Mouse (Mus musculus) midbrain, embryonic 16.5 days (tissue): ENCODE results near the gene Hist1h3d. TPM values are rescaled to one million over a fixed set of nuclear protein-coding genes. Genes with fewer than 3 reads are reported as not detected.
"Not testable (repeated sequence)": the region's sequence is repeated elsewhere in the genome, so short reads cannot be mapped to it uniquely, and the experiment has no call there.

Experiments used
- ATAC-seq: fragments of 200-750 bp; cut with Nextera tagmentation; 2 replicates; pipeline ENCODE4 v1.8.0; 2017; ENCODE audit warnings: moderate TSS enrichment
- H3K27ac ChIP-seq: fragments of 300-500 bp; sonication (generic); 2 replicates; pipeline ENCODE4 v1.5.1; 2014; ENCODE audit warnings: mild to moderate bottlenecking, low read length, mixed read lengths
- H3K27me3 ChIP-seq: fragments of 300-500 bp; sonication (generic); 2 replicates; pipeline ENCODE4 v1.6.1; 2014; ENCODE audit warnings: low read depth, low read length, mixed read lengths; ENCODE audit not compliant: control insufficient read depth, insufficient read depth
- H3K36me3 ChIP-seq: fragments of 300-500 bp; sonication (generic); 2 replicates; pipeline ENCODE4 v1.6.1; 2014; ENCODE audit warnings: mild to moderate bottlenecking, low read length, moderate library complexity, mixed read lengths; ENCODE audit not compliant: control insufficient read depth, insufficient read depth
- H3K4me1 ChIP-seq: fragments of 300-500 bp; sonication (generic); 2 replicates; pipeline ENCODE4 v1.6.1; 2014; ENCODE audit warnings: mild to moderate bottlenecking, low read length, mixed read lengths; ENCODE audit not compliant: control insufficient read depth, insufficient read depth
- H3K4me2 ChIP-seq: fragments of 300-500 bp; sonication (generic); 2 replicates; pipeline ENCODE4 v1.6.1; 2014; ENCODE audit warnings: mild to moderate bottlenecking, low read length, mixed read lengths
- H3K4me3 ChIP-seq: fragments of 300-500 bp; sonication (generic); 2 replicates; pipeline ENCODE4 v1.5.1; 2014; ENCODE audit warnings: low read depth, mild to moderate bottlenecking, low read length, moderate library complexity, mixed read lengths
- H3K9ac ChIP-seq: fragments of 300-500 bp; sonication (generic); 2 replicates; pipeline ENCODE4 v1.6.1; 2014; ENCODE audit warnings: low read depth, low read length, mixed read lengths
- H3K9me3 ChIP-seq: fragments of 300-500 bp; sonication (generic); replicated peaks from 2 replicates; pipeline ENCODE4 v1.6.1; 2014; ENCODE audit warnings: mild to moderate bottlenecking, low read length, mixed read lengths; ENCODE audit not compliant: control insufficient read depth, poor library complexity, severe bottlenecking
- WGBS: fragments of 180-500 bp; shearing (Covaris S2); extraction: QIAGEN DNeasy Blood & Tissue Kit; methylation state at CpG from one replicate; pipeline ENCODE4 v1.1.7; 2014; 5-methylcytosine and 5-hydroxymethylcytosine counted together
- polyA plus RNA-seq: library from polyadenylated mRNA; unstranded; fragments of >200 nt; fragmentation: Nextera tagmentation; extraction: Ambion mirVana; gene quantifications from 2 replicates; pipeline ENCODE4 v1.2.1, GENCODE M21; 2015

The Hist1h3d gene
- polyA plus RNA-seq, 1 experiment from 2014 or later, result 0.53 TPM

DNA sequence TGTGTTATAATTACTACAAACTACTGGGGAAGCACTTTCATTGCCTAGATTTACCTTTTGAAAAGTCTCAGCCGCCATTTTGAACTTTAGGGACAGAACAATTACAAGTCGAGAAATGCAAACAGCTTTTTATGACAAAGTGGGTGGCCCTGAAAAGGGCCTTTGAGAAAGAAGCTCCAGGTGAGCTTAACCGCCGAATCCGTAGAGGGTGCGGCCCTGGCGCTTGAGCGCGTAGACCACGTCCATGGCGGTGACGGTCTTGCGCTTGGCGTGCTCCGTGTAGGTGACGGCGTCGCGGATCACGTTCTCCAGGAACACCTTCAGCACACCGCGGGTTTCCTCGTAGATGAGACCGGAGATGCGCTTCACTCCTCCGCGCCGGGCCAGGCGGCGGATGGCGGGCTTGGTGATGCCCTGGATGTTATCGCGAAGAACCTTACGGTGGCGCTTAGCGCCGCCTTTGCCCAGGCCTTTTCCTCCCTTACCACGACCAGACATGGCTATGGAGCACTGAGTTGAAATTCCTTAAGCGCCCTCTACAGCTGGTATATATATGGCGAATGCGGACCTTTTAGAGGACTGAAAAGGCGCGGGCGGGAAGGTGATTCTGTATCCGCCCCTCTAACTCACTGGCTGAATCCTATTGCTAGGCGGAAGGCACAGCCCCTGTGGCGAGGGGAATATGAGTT lies 24.3 kb upstream of the Hist1h3d start, which contains the start of gene Hist1h4f:
Hist1h4f (minus strand) TSS at position 503 of the 689 bp plus-strand sequence.
- Histone ChIP-seq H3K4me1 (peaks cover 21% of the 10 kb centered on the region), H3K4me3 (peak within 1 kb of the TSS; percentile 45), H3K4me2 (peak within 1 kb of the TSS; percentile 67), H3K9ac (peak within 1 kb of the TSS; percentile 55), H3K27ac (peak within 1 kb of the TSS; percentile 86)
- H3K36me3 ChIP-seq, H3K9me3 ChIP-seq, H3K27me3 ChIP-seq: not testable (repeated sequence)
- under 1% methylated on average over 42 of the region's 47 CpGs for WGBS
- ATAC-seq, result peak; percentile 93

DNA sequence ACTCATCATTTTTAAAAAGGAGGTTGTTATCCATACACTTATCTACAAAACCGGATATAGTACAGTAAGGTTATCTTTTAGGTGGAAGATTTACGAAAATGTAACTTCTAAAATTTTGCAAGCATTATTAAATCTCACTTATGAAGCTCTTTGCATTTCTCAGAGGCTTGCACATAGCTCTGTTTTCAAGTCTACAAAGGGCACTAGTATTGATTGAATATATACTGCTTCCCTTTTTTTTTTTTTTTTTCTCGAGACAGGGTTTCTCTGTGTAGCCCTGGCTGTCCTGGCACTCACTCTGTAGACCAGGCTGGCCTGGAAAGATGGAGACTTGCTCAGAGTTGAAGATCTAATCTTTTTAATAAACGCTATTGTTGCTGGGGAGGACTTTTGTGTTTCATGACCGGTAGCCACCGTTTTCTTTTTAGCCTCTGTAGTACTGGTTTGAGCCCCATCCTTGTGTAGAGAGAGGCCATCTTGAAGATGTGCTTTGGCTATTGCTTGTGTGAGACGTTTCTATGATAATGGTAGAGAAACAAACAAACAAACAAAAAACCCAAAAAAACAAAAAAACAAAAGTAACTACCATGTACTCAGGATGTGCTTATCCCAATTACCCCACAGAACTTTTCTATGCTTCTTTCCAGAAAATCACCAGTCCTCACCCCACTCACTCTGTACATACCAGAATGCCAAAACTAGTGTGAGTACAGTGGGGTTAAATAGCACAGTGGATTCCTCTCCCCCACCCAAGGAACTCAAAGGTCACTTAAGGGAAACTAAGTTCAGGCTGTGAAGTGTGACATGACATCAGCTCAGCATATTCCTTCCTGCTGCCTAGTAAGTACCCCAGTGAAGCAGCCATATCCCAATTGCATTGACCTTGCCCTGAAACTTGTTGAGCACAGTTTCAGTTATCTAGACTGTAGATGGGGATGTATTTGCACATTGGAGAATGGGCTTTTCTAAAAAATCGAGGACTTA lies 23.3 kb upstream of the Hist1h3d start:
- Histone ChIP-seq H3K4me3 (peak overlapping the region; percentile 45), H3K4me1 (peaks cover 23% of the 10 kb centered on the region), H3K4me2 (peak overlapping the region; percentile 67), H3K9ac (no peak overlapping the region), H3K9me3 (no peaks in the 10 kb centered on the region), H3K27me3 (no peaks in the 10 kb centered on the region), H3K27ac (peak overlapping the region; percentile 86), H3K36me3 (no peaks in the 10 kb centered on the region)
- 48% methylated on average over 8 of the region's 8 CpGs for WGBS
- no peak for ATAC-seq

DNA sequence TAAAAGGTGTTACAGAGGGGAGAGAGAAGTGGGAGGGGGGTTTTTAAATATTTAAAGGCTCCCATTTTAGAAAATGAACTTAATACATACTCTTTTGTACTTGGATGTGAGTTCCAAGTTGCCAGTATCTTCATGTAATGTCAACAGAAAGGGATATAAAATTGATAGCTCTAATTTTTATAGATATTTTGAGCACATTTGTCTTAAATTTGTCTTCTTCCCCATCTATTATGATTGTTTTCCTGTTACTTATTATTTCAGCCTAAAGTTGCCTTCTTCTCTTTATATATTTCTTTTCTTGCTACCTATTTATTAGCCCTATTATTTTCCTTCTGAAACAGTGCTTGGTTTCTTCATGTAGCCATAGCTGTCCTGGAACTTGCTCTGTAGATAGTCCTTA lies 22.6 kb upstream of the Hist1h3d start, which contains the start of gene Hist1h1d:
Hist1h1d (plus strand) TSS at position 301 of the 400 bp plus-strand sequence.
- no peaks in the 10 kb centered on the region for H3K27me3 ChIP-seq
- H3K4me3 ChIP-seq, result no peak within 1 kb of the TSS
- no peak within 1 kb of the TSS for H3K9ac ChIP-seq
- H3K4me1 ChIP-seq, result peaks cover 23% of the 10 kb centered on the region
- ATAC-seq, result no peak
- no peak within 1 kb of the TSS; the same call in 1 of the 2 replicates for H3K27ac ChIP-seq
- no peaks in the 10 kb centered on the region for H3K36me3 ChIP-seq
- H3K4me2 ChIP-seq, result no peak within 1 kb of the TSS; the same call in 1 of the 2 replicates
- no peaks in the 10 kb centered on the region for H3K9me3 ChIP-seq

DNA sequence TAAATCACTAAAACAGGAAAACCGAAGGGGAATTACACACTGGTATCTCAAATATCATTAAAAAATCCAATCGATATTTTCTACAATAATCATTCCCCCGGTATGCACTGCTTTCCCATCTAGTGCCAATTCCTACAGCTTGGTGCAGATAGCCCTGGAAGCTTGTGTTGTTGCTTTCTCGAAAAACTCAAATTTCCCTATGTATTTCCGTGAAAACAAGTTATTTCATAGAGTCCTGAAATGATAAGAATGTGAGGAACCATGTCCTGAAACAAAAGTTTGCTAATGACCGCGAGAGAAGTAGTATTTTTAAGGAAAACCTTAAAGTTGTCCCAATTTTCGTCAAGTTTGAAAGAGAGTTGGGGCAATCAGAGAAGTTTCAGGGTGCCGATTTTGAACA lies 21.2 kb upstream of the Hist1h3d start:
- Histone ChIP-seq H3K27me3 (no peaks in the 10 kb centered on the region), H3K36me3 (no peaks in the 10 kb centered on the region), H3K4me1 (peaks cover 23% of the 10 kb centered on the region), H3K9ac (peak overlapping the region; percentile 63), H3K4me2 (peak overlapping the region; percentile 96), H3K9me3 (no peaks in the 10 kb centered on the region), H3K4me3 (peak overlapping the region; percentile 46), H3K27ac (peak overlapping the region; percentile 78)
- 20% methylated on average over 9 of the region's 9 CpGs for WGBS
- no peak for ATAC-seq

DNA sequence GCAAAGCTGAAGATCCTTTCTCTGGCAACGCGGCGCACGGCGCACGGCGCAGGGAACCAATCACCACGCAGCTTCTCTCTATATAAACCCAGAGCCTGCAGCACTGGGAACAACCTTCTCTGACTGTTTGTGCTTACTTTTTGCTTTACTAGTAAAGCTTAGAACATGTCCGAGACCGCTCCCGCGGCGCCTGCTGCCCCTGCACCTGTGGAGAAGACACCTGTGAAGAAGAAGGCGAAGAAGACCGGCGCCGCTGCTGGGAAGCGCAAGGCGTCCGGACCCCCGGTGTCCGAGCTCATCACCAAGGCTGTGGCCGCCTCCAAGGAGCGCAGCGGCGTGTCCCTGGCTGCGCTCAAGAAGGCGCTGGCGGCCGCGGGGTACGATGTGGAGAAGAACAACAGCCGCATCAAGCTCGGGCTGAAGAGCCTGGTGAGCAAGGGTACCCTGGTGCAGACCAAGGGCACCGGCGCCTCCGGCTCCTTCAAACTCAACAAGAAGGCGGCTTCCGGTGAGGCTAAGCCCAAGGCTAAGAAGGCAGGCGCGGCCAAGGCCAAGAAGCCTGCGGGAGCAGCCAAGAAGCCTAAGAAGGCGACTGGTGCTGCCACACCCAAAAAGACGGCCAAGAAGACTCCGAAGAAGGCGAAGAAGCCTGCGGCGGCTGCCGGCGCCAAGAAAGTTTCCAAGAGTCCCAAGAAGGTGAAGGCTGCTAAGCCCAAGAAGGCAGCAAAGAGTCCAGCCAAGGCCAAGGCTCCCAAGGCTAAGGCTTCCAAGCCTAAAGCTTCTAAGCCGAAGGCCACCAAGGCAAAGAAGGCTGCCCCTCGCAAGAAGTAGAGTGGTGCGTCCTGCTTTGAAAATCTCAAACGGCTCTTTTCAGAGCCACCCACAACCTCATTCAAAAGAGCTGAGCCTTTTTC lies 20.4 kb upstream of the Hist1h3d start:
- Histone ChIP-seq H3K9ac (peak overlapping the region; percentile 63), H3K27me3 (no peaks in the 10 kb centered on the region), H3K9me3 (no peaks in the 10 kb centered on the region), H3K36me3 (no peaks in the 10 kb centered on the region), H3K4me2 (peak overlapping the region; percentile 96), H3K4me3 (peak overlapping the region; percentile 46), H3K4me1 (peaks cover 23% of the 10 kb centered on the region), H3K27ac (peak overlapping the region; percentile 78)
- ATAC-seq, result peak; percentile 66
- under 1% methylated on average over 50 of the region's 54 CpGs for WGBS

DNA sequence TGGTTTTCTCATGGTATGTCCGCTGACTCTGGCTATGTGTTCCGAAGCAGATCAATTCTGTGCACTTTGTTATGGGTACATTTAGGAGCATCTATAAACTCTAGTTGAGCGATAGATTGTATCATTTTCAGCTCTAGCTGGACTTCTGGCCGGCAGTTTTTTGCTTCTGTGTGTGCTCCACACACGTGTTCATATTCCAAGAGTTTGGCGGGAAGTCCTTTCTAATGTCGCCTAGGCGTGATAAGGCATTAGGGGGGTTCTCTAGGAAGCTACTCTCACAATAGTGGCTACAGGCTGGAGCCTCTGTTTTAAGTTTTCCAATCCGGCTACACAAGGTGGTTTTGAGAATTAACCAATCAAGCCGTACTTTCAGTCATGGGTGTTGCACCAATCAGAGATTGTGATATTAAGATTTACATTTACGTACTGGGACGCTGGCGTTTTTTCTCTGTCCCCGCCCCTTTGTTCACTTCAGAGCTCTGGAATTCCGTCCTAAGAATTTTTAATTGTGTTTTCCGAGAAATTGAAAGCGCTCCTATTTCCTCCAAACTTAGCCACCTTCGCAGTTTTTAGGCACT lies 19.6 kb upstream of the Hist1h3d start:
- WGBS, result under 1% methylated on average over 18 of the region's 18 CpGs
- no peaks in the 10 kb centered on the region for H3K36me3 ChIP-seq
- peaks cover 18% of the 10 kb centered on the region for H3K4me1 ChIP-seq
- H3K27ac ChIP-seq, result peak overlapping the region; percentile 83
- peak overlapping the region; percentile 46 for H3K4me3 ChIP-seq
- ATAC-seq, result peak; percentile 80
- H3K9ac ChIP-seq, result peak overlapping the region; percentile 63
- peak overlapping the region; percentile 96 for H3K4me2 ChIP-seq
- H3K27me3 ChIP-seq, result no peaks in the 10 kb centered on the region
- H3K9me3 ChIP-seq, result no peaks in the 10 kb centered on the region

DNA sequence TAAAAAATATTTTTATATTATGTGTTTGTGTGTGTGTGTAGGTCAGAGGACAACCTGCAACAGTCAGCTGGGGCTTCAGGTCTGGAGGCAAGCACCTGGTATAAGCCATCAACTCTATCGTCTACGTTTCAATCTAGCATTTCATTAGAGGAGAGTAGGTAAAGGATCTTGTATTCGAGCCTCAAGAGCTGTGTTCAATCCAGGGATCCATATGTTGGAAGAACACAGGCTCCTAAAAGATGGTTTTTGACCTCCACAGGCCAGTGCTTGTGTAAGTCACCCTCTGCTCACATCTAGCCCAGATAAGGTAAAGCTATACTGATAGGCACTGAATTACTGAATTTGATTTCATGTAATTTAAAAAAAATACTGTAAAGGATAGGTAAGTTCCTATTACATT lies 18.7 kb upstream of the Hist1h3d start:
- Histone ChIP-seq H3K27ac (no peak overlapping the region), H3K4me3 (no peak overlapping the region), H3K4me1 (peaks cover 18% of the 10 kb centered on the region), H3K36me3 (no peaks in the 10 kb centered on the region), H3K27me3 (no peaks in the 10 kb centered on the region), H3K4me2 (no peak overlapping the region), H3K9ac (0 out of 2 replicates have a peak overlapping the region, but pooled peaks have one; percentile 10), H3K9me3 (no peaks in the 10 kb centered on the region)
- no peak for ATAC-seq
- WGBS, result 68% methylated on average over 3 of the region's 3 CpGs

DNA sequence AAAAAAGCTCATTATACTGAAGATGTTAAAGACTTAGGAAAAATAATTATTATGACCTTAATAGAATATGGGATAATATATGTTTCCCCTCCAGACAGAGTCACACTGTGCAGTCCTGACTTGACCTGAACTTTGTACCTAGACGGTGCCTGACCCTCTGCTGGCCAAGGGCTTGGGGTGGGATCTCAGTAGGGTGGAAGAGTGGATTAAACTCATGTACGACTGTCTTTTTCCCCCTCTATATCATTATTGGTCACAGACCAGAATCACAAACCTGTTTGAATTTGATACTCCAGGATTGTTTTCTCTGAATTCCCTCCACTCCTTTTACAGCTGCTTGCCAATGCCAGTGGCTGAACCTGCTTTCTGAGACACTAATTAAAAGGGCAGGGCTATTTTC lies 14.9 kb upstream of the Hist1h3d start:
- not testable (repeated sequence) for ATAC-seq, H3K36me3 ChIP-seq, H3K4me3 ChIP-seq, H3K9me3 ChIP-seq, H3K4me1 ChIP-seq, H3K27ac ChIP-seq, H3K27me3 ChIP-seq, H3K9ac ChIP-seq, H3K4me2 ChIP-seq
- WGBS, result 14% methylated on average over 2 of the region's 2 CpGs
